Mouse (Mus musculus): Measurements from ENCODE around the gene Csf1.

Gene Csf1

GRCm38 (mm10) chr3:107759929-107760581, at the start of gene Csf1:
Csf1 (minus strand) TSS chr3:107760469.
- peak; percentile 45 for DNase-seq (ENCODE audit: low read depth, low spot score)

GRCm38 (mm10) chr3:107808013-107808750, 47.9 kb upstream of the Csf1 start:
- DNase-seq (ENCODE audit: low read depth, low spot score) = no peak

GRCm38 (mm10) chr3:107807386-107807974, 47.2 kb upstream of the Csf1 start:
- DNase-seq (ENCODE audit: low read depth, low spot score) = no peak

- DNase-seq (ENCODE audit: low read depth, low spot score) = no peak
Measured at GRCm38 (mm10) chr3:107806916-107807315, 46.6 kb upstream of the Csf1 start.

GRCm38 (mm10) chr3:107804799-107805198, 44.5 kb upstream of the Csf1 start:
- no peak for DNase-seq (ENCODE audit: low read depth, low spot score)

GRCm38 (mm10) chr3:107802185-107802946, 42.1 kb upstream of the Csf1 start:
- DNase-seq (ENCODE audit: low read depth, low spot score) = no peak

GRCm38 (mm10) chr3:107798946-107799345, 38.7 kb upstream of the Csf1 start:
- DNase-seq (ENCODE audit: low read depth, low spot score) = no peak

GRCm38 (mm10) chr3:107796191-107796983, 36.1 kb upstream of the Csf1 start:
- no peak for DNase-seq (ENCODE audit: low read depth, low spot score)

- DNase-seq (ENCODE audit: low read depth, low spot score) = no peak
Measured at GRCm38 (mm10) chr3:107794890-107795289, 34.6 kb upstream of the Csf1 start.

GRCm38 (mm10) chr3:107793300-107794201, 33.3 kb upstream of the Csf1 start:
- DNase-seq (ENCODE audit: low read depth, low spot score) = no peak

GRCm38 (mm10) chr3:107792736-107793135, 32.5 kb upstream of the Csf1 start:
- no peak for DNase-seq (ENCODE audit: low read depth, low spot score)

GRCm38 (mm10) chr3:107790766-107791303, 30.6 kb upstream of the Csf1 start:
- DNase-seq (ENCODE audit: low read depth, low spot score) = no peak

GRCm38 (mm10) chr3:107790227-107790626, 30.0 kb upstream of the Csf1 start:
- no peak for DNase-seq (ENCODE audit: low read depth, low spot score)

- no peak for DNase-seq (ENCODE audit: low read depth, low spot score)
Measured at GRCm38 (mm10) chr3:107788885-107789284, 28.6 kb upstream of the Csf1 start.

GRCm38 (mm10) chr3:107787613-107788501, 27.6 kb upstream of the Csf1 start:
- DNase-seq (ENCODE audit: low read depth, low spot score) = no peak

- no peak for DNase-seq (ENCODE audit: low read depth, low spot score)
Measured at GRCm38 (mm10) chr3:107786980-107787612, 26.8 kb upstream of the Csf1 start.

- no peak for DNase-seq (ENCODE audit: low read depth, low spot score)
Measured at GRCm38 (mm10) chr3:107786344-107786743, 26.1 kb upstream of the Csf1 start.

GRCm38 (mm10) chr3:107785546-107785945, 25.3 kb upstream of the Csf1 start:
- no peak for DNase-seq (ENCODE audit: low read depth, low spot score)

Measured in retina, postnatal 7 days (tissue).